ENCODE assay signal across 8 mouse cellular contexts in genomic region chr8:122281317-122282034, GRCm38 (mm10). TPM values are rescaled to one million over a fixed set of nuclear protein-coding genes. Genes with fewer than 3 reads are reported as not detected.
DNase-seq lines count a peak whose midpoint lies in the region; ATAC-seq and TF ChIP-seq lines count a peak whose summit lies in the region.

No protein-coding gene starts in this region.

- H3K36me3 ChIP-seq in embryonic facial prominence, embryonic 13.5 days: no peaks in the 10 kb centered on the region
- no peaks in the 10 kb centered on the region for H3K36me3 ChIP-seq in kidney, adult 2 months (ENCODE audit: control insufficient read depth, insufficient read depth, low read length)
- H3K36me3 ChIP-seq in limb, embryonic 12.5 days: no peaks in the 10 kb centered on the region
- no peaks in the 10 kb centered on the region for H3K36me3 ChIP-seq in midbrain, embryonic 15.5 days (replicated peaks)
- no peaks in the 10 kb centered on the region for H3K36me3 ChIP-seq in spleen, adult 2 months (ENCODE audit: control insufficient read depth, insufficient read depth, low read length)

- peaks cover 45% of the 10 kb centered on the region for H3K4me1 ChIP-seq in embryonic facial prominence, embryonic 13.5 days
- peaks cover 8% of the 10 kb centered on the region; the same call in 1 of the 2 replicates for H3K4me1 ChIP-seq in kidney, adult 2 months (ENCODE audit: control insufficient read depth, insufficient read depth, low read length)
- peaks cover 44% of the 10 kb centered on the region for H3K4me1 ChIP-seq in limb, embryonic 12.5 days (replicated peaks)
- H3K4me1 ChIP-seq in midbrain, embryonic 15.5 days: peaks cover 32% of the 10 kb centered on the region
- peaks cover 15% of the 10 kb centered on the region; the same call in 1 of the 2 replicates for H3K4me1 ChIP-seq in spleen, adult 2 months (ENCODE audit: control insufficient read depth, insufficient read depth, insufficient read length)

- DNase-seq in 3134 (ENCODE audit: extremely low read depth, insufficient read length, low spot score): peak; percentile 99
- peak; percentile 100 for DNase-seq in adrenal gland, postnatal 36 days
- peak; percentile 99 to 100 for DNase-seq in heart, adult 18-20 months
- peak; percentile 100 for DNase-seq in kidney, adult 2 months
- DNase-seq in spleen, adult 2 months (ENCODE audit: low read depth in 1 of 2, low spot score in 2 of 2): peak; percentile 95 to 100

- H3K4me2 ChIP-seq in embryonic facial prominence, embryonic 13.5 days: peak overlapping the region; percentile 98
- H3K4me2 ChIP-seq in limb, embryonic 12.5 days: peak overlapping the region; percentile 83
- peak overlapping the region; percentile 98 for H3K4me2 ChIP-seq in midbrain, embryonic 15.5 days

- peak; percentile 12 for TF ChIP-seq POLR2A in kidney, adult 2 months (IDR thresholded peaks at IDR 0.05; ENCODE audit: low read depth, low read length)
- TF ChIP-seq POLR2A in spleen, adult 2 months (IDR thresholded peaks at IDR 0.05; ENCODE audit: low read depth, low read length): no peak

- H3K9me3 ChIP-seq in embryonic facial prominence, embryonic 13.5 days: no peaks in the 10 kb centered on the region
- H3K9me3 ChIP-seq in limb, embryonic 12.5 days: no peaks in the 10 kb centered on the region
- no peaks in the 10 kb centered on the region for H3K9me3 ChIP-seq in midbrain, embryonic 15.5 days

- peak overlapping the region; percentile 74 for H3K27ac ChIP-seq in embryonic facial prominence, embryonic 13.5 days
- H3K27ac ChIP-seq in kidney, adult 2 months (ENCODE audit: insufficient read depth, low read depth, low read length): peak overlapping the region; percentile 75
- H3K27ac ChIP-seq in limb, embryonic 12.5 days: peak overlapping the region; percentile 77
- peak overlapping the region; percentile 55 for H3K27ac ChIP-seq in midbrain, embryonic 15.5 days
- H3K27ac ChIP-seq in spleen, adult 2 months (ENCODE audit: insufficient read depth, low read length): peak overlapping the region; percentile 66; the same call in 1 of the 2 replicates

- under 1% methylated on average over 44 of the region's 47 CpGs for WGBS in embryonic facial prominence, embryonic 13.5 days
- under 1% methylated on average over 46 of the region's 47 CpGs for WGBS in kidney, adult 2 months
- 1% methylated on average over 40 of the region's 47 CpGs for WGBS in limb, embryonic 12.5 days
- WGBS in midbrain, embryonic 15.5 days: 0% methylated on average over 47 of the region's 47 CpGs
- WGBS in spleen, adult 2 months: 1% methylated on average over 47 of the region's 47 CpGs

- peak; percentile 91 for ATAC-seq in embryonic facial prominence, embryonic 13.5 days (ENCODE audit: insufficient number of reproducible peaks, insufficient read depth, low FRiP score, low TSS enrichment, low read depth)
- peak; percentile 91 for ATAC-seq in limb, embryonic 12.5 days (ENCODE audit: insufficient number of reproducible peaks, insufficient read depth, low FRiP score, low TSS enrichment, low read depth)
- peak; percentile 93 for ATAC-seq in midbrain, embryonic 15.5 days (replicated peaks)

- peaks cover 36% of the 10 kb centered on the region for H3K27me3 ChIP-seq in embryonic facial prominence, embryonic 13.5 days
- H3K27me3 ChIP-seq in kidney, adult 2 months (replicated peaks; ENCODE audit: control insufficient read depth, insufficient read depth, low read length): no peaks in the 10 kb centered on the region
- H3K27me3 ChIP-seq in limb, embryonic 12.5 days: peaks cover 39% of the 10 kb centered on the region
- H3K27me3 ChIP-seq in midbrain, embryonic 15.5 days (replicated peaks): peaks cover 12% of the 10 kb centered on the region; the same call in 1 of the 2 replicates
- H3K27me3 ChIP-seq in spleen, adult 2 months (ENCODE audit: control insufficient read depth, insufficient read depth, low read length): no peaks in the 10 kb centered on the region

- peak overlapping the region; percentile 70 for H3K4me3 ChIP-seq in embryonic facial prominence, embryonic 13.5 days
- peak overlapping the region; percentile 73 for H3K4me3 ChIP-seq in kidney, adult 2 months (ENCODE audit: insufficient read depth, low read depth, low read length)
- H3K4me3 ChIP-seq in limb, embryonic 12.5 days (replicated peaks): peak overlapping the region; percentile 52
- peak overlapping the region; percentile 57 for H3K4me3 ChIP-seq in midbrain, embryonic 15.5 days
- peak overlapping the region; percentile 66 for H3K4me3 ChIP-seq in spleen, adult 2 months (ENCODE audit: extremely low read depth, insufficient read depth, insufficient read length)

- no peak for TF ChIP-seq CTCF in kidney, adult 2 months (conservative IDR thresholded peaks at IDR 0.05; ENCODE audit: insufficient read depth, insufficient read length, low read depth, low read length)
- no peak for TF ChIP-seq CTCF in spleen, adult 2 months (IDR thresholded peaks at IDR 0.05; ENCODE audit: extremely low read depth, insufficient read depth, insufficient read length, insufficient replicate concordance)

- peak overlapping the region; percentile 55 for H3K9ac ChIP-seq in embryonic facial prominence, embryonic 13.5 days
- peak overlapping the region; percentile 48; the same call in 1 of the 2 replicates for H3K9ac ChIP-seq in limb, embryonic 12.5 days (replicated peaks)
- H3K9ac ChIP-seq in midbrain, embryonic 15.5 days: no peak overlapping the region

RNA-seq across cellular contexts. Expression of gene Zfpm1, which starts 0.5 kb away (rescaled TPM):
- 10 to 100 TPM; 14.0 to 15.5 TPM for total RNA-seq in adrenal gland, postnatal 36 days (2021)
- polyA plus RNA-seq in embryonic facial prominence, embryonic 13.5 days (2015; fragmentation: Nextera tagmentation; extraction: Ambion mirVana): 1.7 and 1.8 TPM in 2 replicates
- 10 to 100 TPM; 18.4 to 23.0 TPM for total RNA-seq in heart, adult 18-20 months (2021)
- polyA plus RNA-seq in kidney, adult 2 months (2012; rRNA removed): 9.7 and 11.8 TPM in 2 replicates
- polyA plus RNA-seq in limb, embryonic 12.5 days (2016; fragmentation: Nextera tagmentation; extraction: Ambion mirVana): 1.2 and 1.4 TPM in 2 replicates
- polyA plus RNA-seq in midbrain, embryonic 15.5 days (2015; fragmentation: Nextera tagmentation; extraction: Ambion mirVana): 1.5 and 1.8 TPM in 2 replicates
- 73.3 and 113 TPM in 2 replicates for polyA plus RNA-seq in spleen, adult 2 months (2012; rRNA removed)

Comparison
In these comparisons a context has a peak if more than half of its experiments do, and no peak if none do; other contexts are left out.
1. Peak in every context shown above with its lines: DNase-seq, ATAC-seq, H3K4me3 ChIP-seq and H3K27ac ChIP-seq.